Mouse (Mus musculus) c-Kit-negative CD71-positive TER-119-positive erythroid progenitor cells, embryonic 14.5 days (primary cell): ENCODE results near the gene Gabbr2.

Source experiments
- DNase-seq: peaks from one replicate; pipeline ENCODE4 v3.0.0-alpha.2; 2013; ENCODE audit warnings: low read depth, low spot score

Gene Gabbr2

DNA sequence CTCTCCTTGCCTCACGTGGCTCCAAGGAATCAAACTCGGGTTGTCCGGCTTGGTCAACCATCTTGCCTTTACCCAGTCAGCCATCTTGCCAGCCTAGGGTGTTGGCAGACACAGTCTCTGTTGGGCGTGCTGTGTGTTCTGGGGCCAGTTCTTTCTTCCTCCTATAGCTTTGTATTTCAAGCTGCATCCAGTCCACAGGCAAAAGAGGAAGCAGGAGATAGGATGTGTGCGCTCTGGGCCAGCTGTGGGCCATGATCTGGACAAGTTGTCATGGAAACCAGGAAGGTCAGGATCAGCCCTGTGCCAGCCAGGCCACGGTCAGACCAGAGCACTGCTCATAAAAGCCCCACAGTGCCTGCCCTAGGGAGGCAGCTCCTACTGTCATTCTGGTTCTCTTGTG is 74.9 kb downstream of the Gabbr2 start:
- no peak for DNase-seq

DNA sequence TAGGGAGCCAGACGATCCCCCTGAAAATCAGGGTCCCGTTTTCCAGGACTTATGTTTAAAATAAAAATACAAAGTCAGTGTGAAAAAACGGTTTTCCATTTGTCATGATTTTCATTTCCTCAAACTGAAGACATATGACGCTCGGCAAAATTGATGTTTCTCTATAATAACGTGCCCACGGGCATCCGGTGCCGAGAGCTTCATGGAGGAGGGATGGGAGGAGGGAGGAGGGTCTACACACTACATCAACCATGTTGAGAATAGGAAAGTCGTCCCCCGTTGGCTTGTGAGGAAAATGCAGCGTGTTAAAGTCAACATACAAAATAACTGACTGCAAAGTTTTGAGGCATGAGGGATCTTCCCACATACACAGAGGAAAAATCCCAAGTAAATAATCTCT is 75.7 kb downstream of the Gabbr2 start:
- no peak for DNase-seq

- no peak for DNase-seq
These were observed 76.2 kb downstream of the Gabbr2 start for GRCm38 (mm10) chr4:46915476-46915875.

DNA sequence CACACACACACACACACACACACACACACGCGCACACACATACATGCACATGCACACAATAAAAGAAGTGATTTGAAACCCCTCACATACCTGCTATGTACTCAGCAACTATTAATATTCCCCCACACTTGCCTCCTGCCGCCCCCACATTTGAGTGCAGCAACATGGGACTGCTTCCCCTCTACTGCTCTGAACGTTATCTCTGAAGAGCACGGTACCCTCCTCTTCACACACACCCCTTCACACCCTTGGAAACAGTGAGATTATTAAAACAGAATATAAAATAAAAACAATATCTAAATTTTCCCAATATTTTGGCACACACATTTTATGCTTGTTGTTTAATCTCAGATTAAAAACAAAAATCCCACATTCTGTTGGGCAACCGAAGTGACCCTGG is 77.1 kb downstream of the Gabbr2 start:
- no peak for DNase-seq

GRCm38 (mm10) chr4:46906036-46906691 is 85.5 kb downstream of the Gabbr2 start:
- no peak for DNase-seq

- DNase-seq = no peak
These were observed 86.5 kb downstream of the Gabbr2 start for GRCm38 (mm10) chr4:46905152-46905551.

DNA sequence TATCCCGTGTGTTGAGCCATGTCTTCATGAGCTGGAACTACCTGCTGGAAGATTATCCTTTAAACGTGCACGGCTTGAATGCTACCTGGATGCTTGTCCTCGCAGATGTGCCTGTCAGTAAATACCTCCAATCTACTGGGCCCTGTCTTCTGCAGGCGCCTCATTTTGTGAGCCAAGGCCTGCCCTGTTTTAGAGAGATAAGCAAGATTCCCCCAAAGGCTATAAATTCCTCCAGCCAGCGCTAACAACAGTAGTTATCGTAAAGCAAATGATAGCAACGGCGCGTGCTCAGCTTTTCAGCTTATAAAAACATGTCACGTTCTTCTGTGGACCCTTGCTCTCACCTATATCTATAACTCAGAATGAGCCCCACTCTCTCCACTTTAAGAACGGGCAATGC is 87.5 kb downstream of the Gabbr2 start:
- peak; percentile 8 for DNase-seq

DNA sequence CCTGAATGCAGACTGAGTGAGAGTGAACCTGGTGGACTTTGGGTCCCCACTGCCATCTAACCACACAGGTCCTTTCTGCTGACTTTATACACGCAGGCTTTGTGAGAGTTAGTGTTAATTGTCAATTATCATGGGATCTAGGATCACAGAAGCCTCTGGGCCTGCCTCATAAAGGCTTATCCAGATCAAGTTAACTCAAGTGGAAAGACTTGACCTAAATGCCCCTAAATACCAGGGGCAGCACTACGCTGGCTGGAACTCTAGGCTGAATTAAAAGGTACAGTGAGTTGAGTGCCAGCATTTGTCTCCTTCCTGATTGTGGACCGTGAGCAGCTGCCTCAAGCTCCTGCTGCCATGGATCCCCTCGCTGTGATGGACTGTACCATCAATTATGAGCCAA is 93.1 kb downstream of the Gabbr2 start:
- no peak for DNase-seq

DNA sequence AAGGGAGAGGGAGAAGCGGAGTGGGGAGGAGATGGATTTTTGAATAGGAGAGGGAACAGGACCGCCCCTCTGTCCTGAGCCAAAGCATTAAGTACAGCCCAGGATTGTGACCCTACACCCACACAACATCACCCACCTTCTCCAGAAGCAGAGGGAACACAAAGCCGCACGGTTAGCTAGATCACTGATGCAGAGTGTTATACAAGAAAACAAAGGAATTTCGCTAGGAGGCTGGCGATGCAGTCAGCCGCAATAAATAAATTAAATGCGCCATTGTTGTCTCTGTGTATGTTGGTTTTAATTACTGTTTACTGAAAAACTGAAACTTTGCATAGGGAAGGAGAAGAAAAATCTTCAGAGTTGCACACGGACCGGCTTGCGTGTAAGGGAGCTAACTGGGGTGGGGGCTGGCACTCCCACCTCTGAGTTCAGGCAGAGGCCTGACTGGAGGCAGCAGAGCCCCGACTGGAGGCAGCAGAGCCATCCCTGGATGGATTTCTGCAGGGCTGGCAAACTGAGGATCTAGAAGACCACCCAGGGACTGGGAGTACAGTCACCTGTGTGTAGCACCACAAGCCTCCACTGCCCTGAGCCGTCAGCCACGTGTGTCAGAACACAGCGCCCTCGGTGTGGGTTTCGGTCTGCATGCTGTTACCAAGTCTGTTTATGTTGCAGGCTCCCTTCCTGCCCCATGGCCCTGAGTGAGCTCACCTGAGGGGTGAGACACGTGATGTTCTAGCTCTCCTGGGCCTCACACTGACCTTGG is 93.9 kb downstream of the Gabbr2 start:
- DNase-seq = no peak

DNA sequence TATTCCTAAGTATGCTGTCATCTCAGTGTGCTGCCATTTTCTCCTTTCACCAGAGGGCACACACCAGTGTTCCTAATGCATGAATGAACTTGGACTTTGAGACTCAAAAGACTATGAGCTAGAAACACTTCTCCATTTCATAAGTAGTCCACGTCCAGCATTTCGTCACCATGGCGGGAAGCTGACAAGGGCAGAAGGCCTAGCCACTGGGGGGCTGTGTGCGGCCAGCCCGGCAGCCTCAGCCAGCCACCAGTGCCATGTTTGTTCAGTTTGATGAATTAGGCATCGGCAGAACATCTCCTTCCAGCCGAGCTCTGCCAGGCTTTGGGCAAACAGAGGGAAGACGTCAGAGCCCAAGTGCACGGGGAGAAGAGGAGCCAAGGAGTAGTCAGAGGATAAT is 97.5 kb downstream of the Gabbr2 start:
- no peak for DNase-seq

DNA sequence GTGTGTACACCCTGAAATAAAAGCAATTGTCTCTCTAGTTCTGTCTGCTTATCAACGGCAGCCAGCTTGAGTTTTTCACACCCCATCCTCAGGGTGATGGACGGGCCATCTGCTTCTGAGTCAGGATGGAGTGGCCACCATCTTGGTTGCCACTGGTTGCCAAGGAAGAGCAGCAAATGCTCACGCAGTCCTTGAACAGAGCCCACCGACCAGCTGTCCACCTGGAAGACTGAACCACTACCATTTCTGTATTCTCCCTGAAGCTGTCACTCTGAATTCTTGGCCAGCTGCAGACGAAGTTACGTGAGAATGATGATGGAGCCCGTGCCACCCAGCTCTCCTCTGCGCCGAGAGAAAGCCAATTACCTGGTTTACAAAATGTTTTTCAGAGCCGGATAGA is 102.5 kb downstream of the Gabbr2 start:
- no peak for DNase-seq

GRCm38 (mm10) chr4:46885627-46886383 is 105.9 kb downstream of the Gabbr2 start:
- DNase-seq = no peak

DNA sequence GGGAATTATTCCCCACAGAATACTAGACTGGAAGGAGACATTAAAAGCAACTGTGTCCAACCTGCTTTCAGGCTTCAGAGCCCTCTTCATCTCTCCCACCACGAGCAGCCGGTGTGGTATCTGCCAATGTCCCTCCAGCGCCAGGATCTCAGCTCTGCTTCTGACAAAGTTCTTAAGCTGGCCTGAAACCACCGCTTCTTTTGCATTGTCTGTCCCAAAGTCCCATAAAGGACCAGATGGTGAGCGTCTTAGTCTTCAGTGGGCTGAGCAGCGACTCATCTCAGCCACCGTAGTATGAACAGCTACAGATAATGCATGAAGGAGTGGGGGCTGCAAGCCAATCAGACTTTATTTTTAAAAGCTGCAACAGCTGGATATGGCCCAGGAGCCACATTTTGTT is 107.5 kb downstream of the Gabbr2 start:
- DNase-seq = no peak

DNA sequence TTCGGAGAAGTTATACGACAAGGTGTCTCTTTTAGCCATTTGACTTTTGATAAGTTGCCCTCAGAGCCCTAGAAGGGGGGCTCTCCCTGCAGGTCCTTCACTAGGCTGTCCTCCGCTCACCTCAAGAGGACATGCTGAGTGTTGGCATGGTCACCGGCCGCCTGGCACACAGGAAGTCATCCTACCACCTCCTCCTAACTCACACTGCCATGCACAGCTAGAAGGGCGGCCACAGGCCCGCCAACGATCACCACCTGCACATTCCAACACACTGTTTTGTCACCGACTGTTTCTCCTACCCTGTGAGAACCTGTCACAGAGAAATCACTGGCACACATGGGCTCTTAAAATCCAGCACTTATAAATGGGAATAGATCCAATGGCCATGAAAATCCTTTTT is 108.1 kb downstream of the Gabbr2 start:
- DNase-seq = no peak

DNA sequence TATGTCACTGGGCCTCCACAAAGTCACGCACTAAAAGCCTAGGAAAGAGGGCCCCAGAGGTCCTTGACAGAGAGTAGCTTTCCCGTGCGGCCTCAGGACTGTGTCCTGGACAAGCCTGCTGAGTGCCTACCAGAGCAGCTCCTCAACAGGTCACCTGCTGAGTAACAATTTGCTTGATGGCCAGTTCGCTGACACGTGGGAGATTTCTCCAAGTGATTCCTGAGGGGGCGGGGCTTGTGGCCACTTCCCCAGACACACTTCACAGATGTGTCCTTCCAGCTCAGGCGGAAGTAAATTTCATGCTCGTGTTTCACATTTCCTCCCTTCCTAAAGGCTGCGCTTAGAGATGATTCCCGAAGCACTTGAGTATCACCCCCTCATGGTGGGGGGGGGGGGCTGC is 108.6 kb downstream of the Gabbr2 start:
- no peak for DNase-seq

DNA sequence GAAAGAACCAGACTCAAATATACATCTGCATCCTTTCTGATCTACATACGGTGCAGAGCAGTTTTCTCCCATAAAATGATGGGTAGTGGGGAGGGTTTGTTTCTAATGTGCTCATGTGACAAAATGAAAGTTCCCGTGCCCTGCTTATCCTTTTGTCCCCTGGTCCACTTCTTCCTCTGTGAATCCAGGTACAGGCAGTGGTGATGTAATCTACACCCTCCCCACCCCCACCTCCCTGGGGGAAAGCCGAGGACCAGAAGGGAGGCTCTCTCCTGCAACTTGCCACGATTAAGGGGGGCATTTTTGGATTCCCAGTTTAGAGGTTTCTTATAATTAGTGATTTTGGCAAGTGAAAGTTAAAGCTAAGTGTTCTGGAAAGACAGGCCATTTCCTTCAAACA is 110.4 kb downstream of the Gabbr2 start:
- DNase-seq = no peak

DNA sequence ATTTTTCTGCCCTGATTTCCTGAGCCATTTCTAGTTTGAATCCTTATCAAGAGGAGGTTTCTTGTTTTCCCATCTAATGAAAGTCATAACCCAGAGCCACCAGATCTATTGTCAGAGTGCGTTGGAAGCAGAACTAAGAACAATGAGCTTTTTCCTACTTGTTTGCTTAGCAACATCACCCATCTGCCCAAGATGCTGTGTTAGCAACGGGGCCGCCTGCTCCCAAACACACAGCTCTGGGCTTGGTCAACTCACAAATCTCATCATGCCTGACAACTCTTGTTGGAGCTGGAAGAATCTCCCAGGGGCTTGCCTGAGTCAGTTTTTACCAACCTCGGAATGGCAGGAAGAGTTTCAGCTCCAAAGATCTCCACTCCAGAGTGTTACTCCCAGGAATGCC is 111.7 kb downstream of the Gabbr2 start:
- no peak for DNase-seq

DNA sequence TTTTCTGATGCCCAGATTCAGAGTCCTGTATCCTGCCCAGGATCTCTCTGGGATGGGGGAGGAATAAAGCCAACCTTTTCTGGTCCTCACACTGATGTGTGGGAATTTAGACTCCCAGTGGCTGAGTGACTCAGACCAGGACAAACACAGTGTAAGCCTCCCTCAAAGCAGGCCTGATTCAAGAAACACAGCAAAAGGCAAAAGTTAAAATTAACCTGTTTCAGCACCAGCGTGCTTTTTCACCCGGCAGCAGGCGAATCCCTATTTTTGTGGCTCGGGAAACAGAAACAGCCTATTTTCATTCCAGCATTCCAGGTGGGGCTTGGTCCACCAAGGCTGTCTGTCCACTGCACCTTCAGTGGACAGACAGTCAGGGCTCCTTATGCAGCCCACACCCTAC is 118.9 kb downstream of the Gabbr2 start:
- no peak for DNase-seq

- DNase-seq = no peak
These were observed 121.5 kb downstream of the Gabbr2 start for GRCm38 (mm10) chr4:46870157-46870556.

- no peak for DNase-seq
These were observed 122.3 kb downstream of the Gabbr2 start for GRCm38 (mm10) chr4:46869380-46869779.

- no peak for DNase-seq
These were observed 122.8 kb downstream of the Gabbr2 start for GRCm38 (mm10) chr4:46868921-46869320.

DNA sequence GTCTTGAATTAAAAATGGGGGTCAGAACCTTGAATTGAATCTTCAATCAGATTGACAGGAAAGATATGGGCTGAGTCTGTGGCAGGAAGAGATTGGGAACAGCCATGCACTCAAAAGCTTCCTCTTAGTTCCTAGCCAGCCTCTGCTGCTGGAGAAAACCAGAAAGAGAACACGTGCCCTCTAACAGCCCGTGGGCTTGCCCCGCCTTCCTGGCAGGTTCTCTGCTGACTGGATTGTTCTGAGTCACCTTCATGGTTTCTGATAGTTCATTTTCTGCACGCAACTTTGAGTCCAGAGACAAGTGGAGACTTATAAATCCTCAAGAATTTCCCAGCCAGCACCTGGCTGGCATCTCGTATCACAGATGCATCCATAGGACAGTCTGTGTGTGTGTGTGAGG is 123.5 kb downstream of the Gabbr2 start:
- DNase-seq = no peak

DNA sequence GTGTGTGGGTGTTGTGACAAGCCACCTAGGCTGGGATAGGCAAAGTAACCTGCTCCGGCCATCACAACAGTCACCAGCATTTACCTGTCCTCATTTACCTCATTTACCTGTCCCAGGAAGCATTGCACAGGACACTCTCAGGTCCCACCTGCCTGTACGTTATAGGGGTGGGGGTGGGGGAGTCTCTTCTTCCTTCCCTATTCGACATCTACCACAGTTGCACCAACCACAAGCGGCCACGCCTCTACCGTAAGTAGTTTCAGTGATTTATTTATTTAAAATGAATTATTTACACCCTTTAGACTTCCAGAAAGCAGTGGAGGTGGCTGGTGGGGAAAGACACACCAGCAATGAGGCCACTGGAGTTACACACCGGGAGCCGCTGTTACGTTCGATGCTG is 123.9 kb downstream of the Gabbr2 start:
- DNase-seq = no peak
